Mouse (Mus musculus) embryo, embryonic 11.5 days (tissue): ENCODE data around the gene Csrp2.

Source experiments
- DNase-seq: peaks from one replicate; pipeline ENCODE4 v3.0.0-alpha.2; 2012; ENCODE audit warnings: low read depth, low spot score

Gene Csrp2

GRCm38 (mm10) chr10:110919531-110920343, at the start of gene Csrp2:
TSS of gene Csrp2 (plus strand) at chr10:110919789.
- DNase-seq: peak; percentile 90

- no peak for DNase-seq
Measured at GRCm38 (mm10) chr10:110874853-110875252, 44.7 kb upstream of the Csrp2 start.

- DNase-seq: no peak
Measured at GRCm38 (mm10) chr10:110876956-110877355, 42.6 kb upstream of the Csrp2 start.

- no peak for DNase-seq
Measured at GRCm38 (mm10) chr10:110877851-110878250, 41.7 kb upstream of the Csrp2 start.

DNA sequence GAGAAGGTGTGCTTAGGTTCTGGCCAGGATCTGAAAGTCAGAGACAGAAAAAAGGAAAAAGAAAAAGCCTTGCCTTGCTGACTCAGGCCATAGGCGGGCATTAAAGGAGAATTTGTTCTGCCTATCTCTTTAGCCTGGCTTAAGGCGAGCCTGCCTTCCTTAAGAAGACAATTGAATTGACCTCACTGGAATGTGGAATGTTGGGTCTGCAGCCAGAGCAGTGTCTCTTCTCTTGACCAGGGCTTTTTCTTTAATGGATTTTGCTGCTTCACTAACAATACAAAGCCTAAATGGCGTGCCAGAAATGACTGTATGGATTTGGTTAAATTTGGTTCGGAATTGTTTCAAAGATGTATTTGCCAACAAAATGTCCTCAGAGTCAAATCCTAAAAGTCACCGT, 40.9 kb upstream of the Csrp2 start:
- DNase-seq: no peak

DNA sequence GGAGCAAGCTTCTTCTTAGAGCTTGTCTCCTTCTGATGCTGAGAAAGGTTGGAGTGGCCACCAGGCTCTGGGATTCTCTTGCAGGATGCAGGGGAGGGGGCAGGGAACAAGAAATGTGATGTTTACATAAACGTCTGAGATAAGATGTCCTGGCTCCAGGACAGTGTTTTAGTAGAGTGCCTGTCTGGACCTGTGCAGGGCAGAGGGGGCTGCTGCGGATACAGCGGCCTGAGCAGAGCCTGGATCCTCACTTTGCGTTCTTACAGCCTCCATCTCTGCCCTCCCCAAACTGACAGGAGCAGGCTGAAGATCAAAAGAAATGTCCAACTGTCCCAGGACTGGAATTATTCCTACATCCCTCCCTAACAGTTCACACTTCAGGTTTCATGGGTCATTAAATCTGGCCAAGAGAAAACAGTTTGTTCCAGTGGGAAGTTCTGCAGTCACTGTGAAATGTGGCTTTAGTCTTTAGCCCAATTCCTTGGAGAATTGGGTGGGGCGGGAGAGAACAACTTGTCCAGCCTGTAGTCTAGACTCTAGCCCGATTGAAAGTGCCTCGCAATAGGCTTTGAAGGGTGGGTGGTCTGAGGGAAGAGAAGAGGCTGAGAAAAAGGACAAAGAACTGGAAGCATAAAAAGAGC, 40.0 kb upstream of the Csrp2 start:
- no peak for DNase-seq

- no peak for DNase-seq
Measured at GRCm38 (mm10) chr10:110881346-110881745, 38.2 kb upstream of the Csrp2 start.

DNA sequence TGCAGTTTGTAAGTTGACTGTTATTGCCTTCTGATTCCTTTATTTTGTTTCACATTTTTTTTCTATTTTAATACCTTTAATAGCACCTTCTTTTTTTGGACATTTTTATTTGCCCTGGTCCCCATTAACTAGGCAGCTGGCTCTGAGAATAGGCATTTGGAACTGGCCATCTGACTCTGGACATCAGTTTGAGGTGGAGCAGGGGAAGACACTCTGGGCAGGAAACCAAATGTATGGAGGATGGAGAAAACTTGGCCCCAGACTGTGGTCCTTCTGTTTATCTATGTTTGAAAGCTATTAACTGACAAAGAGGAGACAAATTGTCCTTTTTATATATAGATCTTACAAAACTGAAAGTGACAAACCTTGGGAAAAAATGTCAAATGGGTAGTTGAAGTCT, 36.9 kb upstream of the Csrp2 start:
- no peak for DNase-seq

DNA sequence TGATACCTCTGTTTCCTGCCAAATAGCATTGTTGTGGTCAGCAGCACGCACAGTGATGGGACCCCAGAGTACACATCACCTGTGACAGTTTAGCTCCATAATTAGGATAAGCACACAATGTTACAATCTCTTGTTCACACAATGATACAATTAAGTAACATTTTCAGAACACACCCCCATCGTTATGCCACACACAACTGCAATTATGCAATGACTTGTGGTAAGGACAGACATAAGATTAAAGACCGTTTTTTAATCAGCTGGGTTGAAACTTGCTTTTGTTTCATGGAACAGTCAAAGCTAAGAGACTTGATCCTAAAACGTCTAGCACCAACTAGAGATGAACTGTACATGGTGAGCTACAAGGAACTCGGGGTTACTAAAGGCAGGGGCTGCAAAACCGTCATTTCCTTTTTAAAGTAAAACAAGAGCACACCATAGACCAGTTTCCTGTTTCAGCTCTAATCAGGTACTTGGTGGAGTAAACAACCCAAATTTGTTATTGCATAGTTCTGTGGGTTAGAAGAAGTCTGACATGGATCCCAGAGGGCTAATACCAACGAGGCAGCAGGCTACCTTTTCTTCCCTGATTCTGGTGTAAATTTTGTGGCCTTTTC, 28.8 kb upstream of the Csrp2 start:
- DNase-seq: no peak

GRCm38 (mm10) chr10:110899744-110900501, 19.7 kb upstream of the Csrp2 start:
- no peak for DNase-seq

- DNase-seq: no peak
Measured at GRCm38 (mm10) chr10:110903862-110904261, 15.7 kb upstream of the Csrp2 start.

DNA sequence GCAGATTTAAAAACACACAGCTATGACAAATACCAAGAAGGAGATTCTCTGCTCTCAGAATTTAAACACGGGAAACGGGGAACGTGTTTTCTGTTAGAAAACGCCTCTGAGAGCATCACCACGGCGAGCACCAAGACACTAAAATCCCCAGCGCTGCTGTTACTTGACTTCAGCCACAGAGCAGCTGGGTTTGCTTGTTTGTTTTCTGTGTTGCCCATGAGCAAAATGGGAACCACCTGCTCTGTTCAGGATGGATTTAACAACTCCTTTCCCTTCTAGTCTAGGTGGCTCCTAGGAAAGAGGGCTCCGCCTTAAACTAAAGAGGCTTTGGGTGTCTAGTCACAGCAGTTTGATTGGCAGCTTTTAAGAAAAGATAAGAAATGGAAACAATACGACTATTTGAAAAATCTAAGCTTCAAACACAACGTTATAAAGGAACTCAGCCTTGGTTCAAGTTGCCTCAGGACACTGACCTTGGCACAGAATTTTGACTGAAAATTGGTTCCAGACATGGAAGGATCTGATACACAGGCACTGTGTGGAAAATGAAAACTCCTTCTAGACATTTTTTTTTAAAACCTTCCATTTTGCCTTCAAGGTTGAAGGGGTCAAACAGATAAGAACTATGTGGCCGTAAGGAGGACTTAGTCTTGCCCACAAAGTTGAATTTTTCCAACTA, 2.8 kb upstream of the Csrp2 start:
- DNase-seq: no peak

DNA sequence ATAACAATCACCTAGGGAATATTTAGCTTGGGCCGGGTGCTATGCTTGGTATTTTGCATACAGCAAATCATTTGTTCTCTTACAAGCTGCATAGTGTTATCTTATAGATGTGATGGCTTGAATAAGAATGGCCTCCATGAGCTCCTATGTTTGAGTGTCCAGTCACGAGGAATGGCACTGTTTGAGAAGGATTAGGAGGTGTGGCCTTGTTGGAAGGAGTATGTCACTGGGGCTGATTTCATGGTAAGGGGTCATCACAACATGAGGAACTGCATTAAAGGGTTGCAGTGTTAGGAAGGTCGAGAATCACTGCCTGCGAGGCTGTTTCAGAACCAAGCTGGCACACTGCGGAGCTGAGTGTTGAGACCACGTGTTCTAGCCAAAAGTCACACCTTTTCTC, 2.1 kb upstream of the Csrp2 start:
- no peak for DNase-seq

DNA sequence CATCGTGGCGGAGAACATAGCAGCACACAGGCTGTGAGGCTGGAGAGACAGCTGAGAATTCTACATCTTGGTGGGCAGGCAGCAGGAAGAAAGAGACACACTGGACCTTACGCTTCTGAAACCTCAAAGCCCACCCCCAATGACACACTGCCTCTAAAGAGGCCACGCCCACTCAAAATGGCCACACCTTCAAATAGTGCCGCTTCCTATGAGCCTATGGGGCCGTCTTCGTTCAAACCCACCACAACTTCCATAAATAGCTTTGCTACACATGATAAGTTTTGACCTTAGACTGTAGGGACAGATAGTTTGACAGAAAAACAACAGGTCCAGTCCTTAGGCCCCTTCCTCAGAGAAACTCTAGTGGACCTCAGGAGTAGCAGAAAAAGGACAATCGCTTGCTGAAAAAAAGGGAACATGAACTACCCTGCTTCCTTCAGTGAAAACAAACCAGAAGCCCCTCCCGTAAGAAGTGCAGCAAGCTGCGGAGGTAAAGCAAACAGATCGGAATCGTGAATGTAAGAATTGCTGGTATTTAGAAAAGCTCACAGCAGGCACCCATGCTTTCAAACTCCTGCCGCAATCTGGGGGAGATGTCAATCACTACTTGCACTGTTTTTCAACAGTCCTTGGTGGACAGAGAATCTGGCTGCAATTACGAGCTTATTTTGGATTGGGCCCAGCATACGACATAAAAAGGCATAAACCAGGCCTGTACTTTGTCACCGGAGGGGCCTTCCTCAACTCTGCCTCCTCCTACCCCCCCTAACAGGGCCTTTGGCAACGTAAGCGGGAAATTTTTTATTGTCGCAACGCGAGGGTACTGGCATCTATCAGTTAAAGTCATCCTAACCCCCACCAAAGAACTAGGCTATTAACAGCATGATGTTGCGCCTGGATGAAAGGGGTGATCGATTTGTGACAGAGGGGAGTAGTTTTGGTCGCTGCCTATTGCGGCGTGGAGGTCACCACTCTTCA, 886 bp upstream of the Csrp2 start:
- peak; percentile 24 for DNase-seq

GRCm38 (mm10) chr10:110920368-110920950, 870 bp downstream of the Csrp2 start:
- DNase-seq: peak; percentile 22

- DNase-seq: no peak
Measured at GRCm38 (mm10) chr10:110921890-110922289, 2.3 kb downstream of the Csrp2 start.

- no peak for DNase-seq
Measured at GRCm38 (mm10) chr10:110922612-110923011, 3.0 kb downstream of the Csrp2 start.

GRCm38 (mm10) chr10:110927491-110927890, 7.9 kb downstream of the Csrp2 start:
- DNase-seq: no peak

- DNase-seq: no peak
Measured at GRCm38 (mm10) chr10:110929756-110930155, 10.2 kb downstream of the Csrp2 start.
